Mouse (Mus musculus) cerebellum, adult 2 months (tissue): Measurements from ENCODE around the gene Rgs12.

ENCODE experiments used
- CTCF ChIP-seq: fragments of 200-500 bp; IDR thresholded peaks from 2 replicates; pipeline ENCODE4 v1.5.1; 2011; ENCODE audit warnings: low read depth, mild to moderate bottlenecking, control low read depth, low read length, moderate library complexity, borderline replicate concordance; ENCODE audit not compliant: insufficient read depth
- POLR2A ChIP-seq: fragments of 200-500 bp; IDR thresholded peaks from 2 replicates; pipeline ENCODE4 v1.6.1; 2011; ENCODE audit warnings: low read length, control low read depth, borderline replicate concordance; ENCODE audit not compliant: insufficient read depth

GRCm38 (mm10) chr5:35071855-35072254, 122.6 kb downstream of the Rgs12 start:
- TF ChIP-seq CTCF (no peak), POLR2A (no peak)
